Mouse (Mus musculus) kidney, postnatal 0 days (tissue): ENCODE measurements at regions not wholly inside any gene's neighbourhood (a gene's known extent, or its start where the extent isn't known, plus 50 kb on each side); places are given as distances from the start of the nearest gene placed in this dataset.

Experiments
- ATAC-seq: fragments of 200-750 bp; cut with Nextera tagmentation; replicated peaks from 2 replicates; pipeline ENCODE4 v1.8.0; 2017; ENCODE audit warnings: low read depth, moderate number of reproducible peaks, moderate TSS enrichment, moderate library complexity; ENCODE audit not compliant: low FRiP score
- DNase-seq: peaks from one replicate; pipeline ENCODE4 v3.0.0-alpha.2; 2016; ENCODE audit warnings: low spot score
- H3K27ac ChIP-seq: fragments of 300-500 bp; sonication (generic); 2 replicates; pipeline ENCODE4 v1.5.1; 2014; ENCODE audit warnings: mild to moderate bottlenecking
- H3K27me3 ChIP-seq: fragments of 300-500 bp; sonication (generic); 2 replicates; pipeline ENCODE4 v1.6.1; 2014; ENCODE audit warnings: low read length, mixed read lengths; ENCODE audit not compliant: insufficient read depth
- H3K36me3 ChIP-seq: fragments of 300-500 bp; sonication (generic); 2 replicates; pipeline ENCODE4 v1.6.1; 2014; ENCODE audit warnings: low read length, mixed read lengths; ENCODE audit not compliant: insufficient read depth
- H3K4me1 ChIP-seq: fragments of 300-500 bp; sonication (generic); replicated peaks from 2 replicates; pipeline ENCODE4 v1.6.1; 2014; ENCODE audit warnings: antibody characterized with exemption, low read length, mixed read lengths; ENCODE audit not compliant: insufficient read depth
- H3K4me2 ChIP-seq: fragments of 300-500 bp; sonication (generic); 2 replicates; pipeline ENCODE4 v1.6.1; 2014; ENCODE audit warnings: mild to moderate bottlenecking, low read length, moderate library complexity, mixed read lengths
- H3K4me3 ChIP-seq: fragments of 300-500 bp; sonication (generic); replicated peaks from 2 replicates; pipeline ENCODE4 v1.5.1; 2014; ENCODE audit warnings: low read depth, low read length
- H3K9ac ChIP-seq: fragments of 300-500 bp; sonication (generic); 2 replicates; pipeline ENCODE4 v1.6.1; 2014; ENCODE audit warnings: low read depth, low read length
- H3K9me3 ChIP-seq: fragments of 300-500 bp; sonication (generic); replicated peaks from 2 replicates; pipeline ENCODE4 v1.6.1; 2016; ENCODE audit warnings: low read length, inconsistent platforms, mixed read lengths
- CTCF ChIP-seq: IDR thresholded peaks from 2 replicates; pipeline ENCODE4 v1.5.1; 2016; ENCODE audit warnings: antibody characterized with exemption, low read depth, mild to moderate bottlenecking, moderate library complexity
- WGBS: fragments of 180-500 bp; shearing (Covaris S2); extraction: QIAGEN DNeasy Blood & Tissue Kit; methylation state at CpG from one replicate; pipeline ENCODE4 v1.1.7; 2014; 5-methylcytosine and 5-hydroxymethylcytosine counted together

DNA sequence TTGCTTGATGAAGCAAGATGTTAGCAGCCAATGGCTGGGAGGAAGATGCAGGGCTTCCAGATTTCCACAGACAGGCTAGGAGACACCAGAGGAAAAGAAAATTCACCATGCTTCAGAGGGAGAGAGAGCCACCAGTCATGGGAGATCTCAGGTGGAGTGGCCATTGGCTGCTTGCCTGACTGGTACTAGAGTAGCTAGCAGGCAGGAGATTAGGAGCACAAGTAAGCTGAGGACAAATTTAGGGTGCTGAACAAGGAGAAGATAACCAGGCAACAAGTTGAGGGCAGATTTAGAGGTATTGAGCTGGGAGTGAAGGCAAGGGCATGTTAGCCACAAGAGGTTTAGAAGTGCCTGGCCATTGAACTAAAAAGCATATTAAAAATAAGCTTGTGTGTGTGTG is 63.3 kb upstream of the Pou3f3 start:
- H3K9ac ChIP-seq: no peak overlapping the region
- H3K36me3 ChIP-seq: no peaks in the 10 kb centered on the region
- H3K27ac ChIP-seq: no peak overlapping the region
- no peaks in the 10 kb centered on the region for H3K27me3 ChIP-seq
- no peak overlapping the region for H3K4me2 ChIP-seq
- H3K9me3 ChIP-seq: no peaks in the 10 kb centered on the region
- H3K4me1 ChIP-seq: 0 out of 2 replicates have a peak, but pooled peaks cover 5% of the 10 kb centered on the region
- H3K4me3 ChIP-seq: no peak overlapping the region
- no peak for TF ChIP-seq CTCF
- DNase-seq (no peak), ATAC-seq (no peak)

GRCm38 (mm10) chr1:42636558-42636957 is 59.0 kb upstream of the Pou3f3 start:
- H3K4me2 ChIP-seq: no peak overlapping the region
- H3K36me3 ChIP-seq: no peaks in the 10 kb centered on the region
- H3K4me3 ChIP-seq: no peak overlapping the region
- H3K4me1 ChIP-seq: no peaks in the 10 kb centered on the region
- DNase-seq: no peak
- WGBS: 65% methylated on average over 5 of the region's 5 CpGs
- H3K9ac ChIP-seq: no peak overlapping the region
- no peak overlapping the region for H3K27ac ChIP-seq
- no peaks in the 10 kb centered on the region for H3K9me3 ChIP-seq
- no peak for ATAC-seq
- no peak for TF ChIP-seq CTCF
- no peaks in the 10 kb centered on the region for H3K27me3 ChIP-seq
